Mouse (Mus musculus) c-Kit-positive CD71-positive TER-119-negative erythroid progenitor cells, embryonic 14.5 days (primary cell): ENCODE results near the gene Sprn.

Experiments used
- DNase-seq: peaks from one replicate; pipeline ENCODE4 v3.0.0-alpha.2; 2013; ENCODE audit warnings: low read depth

Gene Sprn

GRCm38 (mm10) chr7:140101498-140101897 is 53.2 kb downstream of the Sprn start:
- no peak for DNase-seq
